Mouse (Mus musculus) heart, embryonic 15.5 days (tissue): ENCODE measurements around the gene Ikbkg. TPM values are rescaled to one million over a fixed set of nuclear protein-coding genes. Genes with fewer than 3 reads are reported as not detected.
"Not testable (repeated sequence)": the region's sequence is repeated elsewhere in the genome, so short reads cannot be mapped to it uniquely, and the experiment has no call there.

Source experiments
- ATAC-seq: fragments of 200-750 bp; cut with Nextera tagmentation; replicated peaks from 2 replicates; pipeline ENCODE4 v1.8.0; 2017; ENCODE audit warnings: low read depth, moderate TSS enrichment; ENCODE audit not compliant: insufficient number of reproducible peaks, insufficient read depth, low FRiP score
- H3K27ac ChIP-seq: fragments of 300-500 bp; sonication (generic); 2 replicates; pipeline ENCODE4 v1.5.1; 2015; ENCODE audit warnings: mild to moderate bottlenecking, inconsistent platforms
- H3K27me3 ChIP-seq: fragments of 300-500 bp; sonication (generic); 2 replicates; pipeline ENCODE4 v1.6.1; 2015; ENCODE audit warnings: inconsistent platforms
- H3K36me3 ChIP-seq: fragments of 300-500 bp; sonication (generic); 2 replicates; pipeline ENCODE4 v1.6.1; 2015; ENCODE audit warnings: mild to moderate bottlenecking, inconsistent platforms
- H3K4me1 ChIP-seq: fragments of 300-500 bp; sonication (generic); replicated peaks from 2 replicates; pipeline ENCODE4 v1.6.1; 2015; ENCODE audit warnings: inconsistent platforms
- H3K4me2 ChIP-seq: fragments of 300-500 bp; sonication (generic); 2 replicates; pipeline ENCODE4 v1.6.1; 2015; ENCODE audit warnings: inconsistent platforms, mild to moderate bottlenecking, moderate library complexity
- H3K4me3 ChIP-seq: fragments of 300-500 bp; sonication (generic); 2 replicates; pipeline ENCODE4 v1.5.1; 2015; ENCODE audit warnings: mild to moderate bottlenecking, inconsistent platforms
- H3K9ac ChIP-seq: fragments of 300-500 bp; sonication (generic); 2 replicates; pipeline ENCODE4 v1.6.1; 2015; ENCODE audit warnings: mild to moderate bottlenecking, inconsistent platforms
- H3K9me3 ChIP-seq: fragments of 300-500 bp; sonication (generic); replicated peaks from 2 replicates; pipeline ENCODE4 v1.6.1; 2016; ENCODE audit warnings: inconsistent platforms
- WGBS: fragments of 180-500 bp; shearing (Covaris S2); methylation state at CpG from one replicate; pipeline ENCODE4 v1.1.7; 2015; ENCODE audit warnings: mixed read lengths; 5-methylcytosine and 5-hydroxymethylcytosine counted together
- polyA plus RNA-seq: library from polyadenylated mRNA; unstranded; fragments of >200 nt; fragmentation: Nextera tagmentation; extraction: Ambion mirVana; gene quantifications from 2 replicates; pipeline ENCODE4 v1.2.1, GENCODE M21; 2015

The Ikbkg gene
- polyA plus RNA-seq, 1 experiment from 2014 or later = 18.2 TPM

DNA sequence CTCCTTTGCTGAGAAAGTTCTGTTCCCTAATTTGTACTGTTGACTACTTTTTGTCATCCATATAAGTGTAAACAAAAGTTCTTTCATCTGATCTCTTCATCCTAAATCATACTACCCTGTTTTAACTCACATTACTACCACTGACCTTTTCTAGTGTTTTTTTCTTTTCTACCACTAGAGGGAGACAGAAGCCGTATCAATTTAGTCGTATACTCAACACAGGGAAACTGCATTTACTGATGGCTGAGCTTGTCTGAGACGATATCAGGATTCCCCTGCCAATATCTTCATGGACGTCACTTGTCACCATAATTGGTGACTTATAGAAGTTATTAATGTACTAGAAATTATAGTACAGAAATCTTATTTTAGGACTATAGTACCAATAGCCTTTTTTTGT lies 59.7 kb downstream of the Ikbkg start:
- no peaks in the 10 kb centered on the region for H3K4me1 ChIP-seq
- WGBS = 12% methylated on average over 4 of the region's 4 CpGs
- no peak for ATAC-seq
- no peaks in the 10 kb centered on the region for H3K9me3 ChIP-seq
- no peak overlapping the region for H3K9ac ChIP-seq
- H3K27me3 ChIP-seq = no peaks in the 10 kb centered on the region
- no peak overlapping the region for H3K4me3 ChIP-seq
- H3K36me3 ChIP-seq = no peaks in the 10 kb centered on the region; the same call in 1 of the 2 replicates
- no peak overlapping the region for H3K4me2 ChIP-seq
- no peak overlapping the region for H3K27ac ChIP-seq

- not testable (repeated sequence) for H3K27ac ChIP-seq
- 80% methylated on average over 13 of the region's 14 CpGs for WGBS
Observed at GRCm38 (mm10) chrX:74481349-74481885, 88.3 kb downstream of the Ikbkg start, which contains the start of gene Gm6880. TSS of gene Gm6880 (minus strand) at chrX:74481399.

GRCm38 (mm10) chrX:74497131-74497530 lies 104.0 kb downstream of the Ikbkg start:
- ATAC-seq = no peak
- Histone ChIP-seq H3K36me3 (no peaks in the 10 kb centered on the region), H3K9me3 (no peaks in the 10 kb centered on the region), H3K4me2 (no peak overlapping the region), H3K4me1 (no peaks in the 10 kb centered on the region), H3K27me3 (no peaks in the 10 kb centered on the region), H3K27ac (no peak overlapping the region), H3K9ac (no peak overlapping the region), H3K4me3 (no peak overlapping the region)
- 60% methylated on average over 1 of the region's 1 CpGs for WGBS

More at GRCm38 (mm10) chrX:74481349-74481885, 88.3 kb downstream of the Ikbkg start, which contains the start of gene Gm6880:
- H3K9me3 ChIP-seq, H3K4me3 ChIP-seq, H3K27me3 ChIP-seq, H3K9ac ChIP-seq, H3K4me2 ChIP-seq, ATAC-seq, H3K36me3 ChIP-seq, H3K4me1 ChIP-seq: not testable (repeated sequence)

Other genes starting within 250 kb of the Ikbkg start
- not detected in 2 replicates for gene Tex28, start 225.5 kb upstream of the Ikbkg start, polyA plus RNA-seq
- not detected in 2 replicates for gene Tktl1, start 216.0 kb upstream of the Ikbkg start, polyA plus RNA-seq
- gene Flna, start 143.5 kb upstream of the Ikbkg start, polyA plus RNA-seq = 124 and 188 TPM in 2 replicates
- gene Emd, start 138.6 kb upstream of the Ikbkg start, polyA plus RNA-seq = 14.5 and 14.9 TPM in 2 replicates
- gene Rpl10, start 122.5 kb upstream of the Ikbkg start, polyA plus RNA-seq = 413 and 447 TPM in 2 replicates
- 70.3 and 76.6 TPM in 2 replicates for gene Taz, start 111.4 kb upstream of the Ikbkg start, polyA plus RNA-seq
- 14.3 and 17.2 TPM in 2 replicates for gene Dnase1l1, start 111.0 kb upstream of the Ikbkg start, polyA plus RNA-seq
- 109 and 128 TPM in 2 replicates for gene Atp6ap1, start 96.2 kb upstream of the Ikbkg start, polyA plus RNA-seq
- 134 and 163 TPM in 2 replicates for gene Gdi1, start 88.3 kb upstream of the Ikbkg start, polyA plus RNA-seq
- gene Fam50a, start 80.3 kb upstream of the Ikbkg start, polyA plus RNA-seq = 48.0 and 53.1 TPM in 2 replicates
- gene Plxna3, start 64.2 kb upstream of the Ikbkg start, polyA plus RNA-seq = 3.6 and 6.8 TPM in 2 replicates
- gene Lage3, start 39.7 kb upstream of the Ikbkg start, polyA plus RNA-seq = 80.3 and 87.5 TPM in 2 replicates
- 56.4 and 62.2 TPM in 2 replicates for gene Ubl4a, start 20.1 kb upstream of the Ikbkg start, polyA plus RNA-seq
- 12.0 and 14.3 TPM in 2 replicates for gene Slc10a3, start 19.9 kb upstream of the Ikbkg start, polyA plus RNA-seq
- 26.8 and 31.2 TPM in 2 replicates for gene Fam3a, start within 50 bp of the Ikbkg start, polyA plus RNA-seq
- 15.4 and 21.4 TPM in 2 replicates for gene G6pdx, start 35.9 kb downstream of the Ikbkg start, polyA plus RNA-seq
- gene Gm6880, start 88.1 kb downstream of the Ikbkg start, polyA plus RNA-seq = not detected in 2 replicates
- not detected in 2 replicates for gene Olfr1326-ps1, start 181.6 kb downstream of the Ikbkg start, polyA plus RNA-seq
- gene Olfr1325, start 199.4 kb downstream of the Ikbkg start, polyA plus RNA-seq = not detected in 2 replicates